13 mouse cellular contexts compared by ENCODE assay signal in genomic region chr10:127527481-127527880, GRCm38 (mm10). TPM values are rescaled to one million over a fixed set of nuclear protein-coding genes. Genes with fewer than 3 reads are reported as not detected.
DNase-seq lines count a peak whose midpoint lies in the region; ATAC-seq and TF ChIP-seq lines count a peak whose summit lies in the region.
"Had no signal": no experiment of that assay in that cellular context is flagged by ENCODE, and none has a peak within 500 bp of the region (broad histone marks: within the 10 kb centered on the region; RNA-seq: fewer than 3 reads in every experiment).

No protein-coding gene starts in this region.

- no peaks in the 10 kb centered on the region for H3K9me3 ChIP-seq in E14TG2a.4 (ENCODE audit: low read length)
- no peaks in the 10 kb centered on the region for H3K9me3 ChIP-seq in embryonic facial prominence, embryonic 10.5 days
- H3K9me3 ChIP-seq in hindbrain, embryonic 13.5 days: no peaks in the 10 kb centered on the region
- no peaks in the 10 kb centered on the region for H3K9me3 ChIP-seq in midbrain, embryonic 15.5 days

- ATAC-seq in hindbrain, embryonic 13.5 days (ENCODE audit: low FRiP score): peak; percentile 24
- ATAC-seq in midbrain, embryonic 15.5 days (replicated peaks): peak; percentile 12; the same call in 1 of the 2 replicates
- ATAC-seq: inflammation-experienced regulatory T-cells, adult 6 months had no signal

- DNase-seq in embryonic facial prominence, embryonic 10.5 days (ENCODE audit: low spot score): peak; percentile 51
- DNase-seq in layer of hippocampus, postnatal 10 days (ENCODE audit: low spot score in 2 of 2): no peak
- DNase-seq in left cerebral cortex, adult 18-20 months (ENCODE audit: low spot score in 2 of 2): no peak
- no peak for DNase-seq in left cerebral cortex, adult 9 months (ENCODE audit: low spot score in 2 of 2)
- DNase-seq: heart, adult 2 months; liver, postnatal 0 days; thymus, postnatal 4 days had no signal

- peaks cover 90% of the 10 kb centered on the region for H3K27me3 ChIP-seq in E14TG2a.4 (ENCODE audit: insufficient read depth, low read length)
- H3K27me3 ChIP-seq in embryonic facial prominence, embryonic 10.5 days (replicated peaks; ENCODE audit: low read depth, poor library complexity, severe bottlenecking): peaks cover 100% of the 10 kb centered on the region
- peaks cover 75% of the 10 kb centered on the region for H3K27me3 ChIP-seq in hindbrain, embryonic 13.5 days
- H3K27me3 ChIP-seq in midbrain, embryonic 15.5 days (replicated peaks): peaks cover 32% of the 10 kb centered on the region

- no peak for TF ChIP-seq CTCF in E14TG2a.4 (conservative IDR thresholded peaks at IDR 0.05; ENCODE audit: low read length)

- WGBS in embryonic facial prominence, embryonic 10.5 days: 3% methylated on average over 17 of the region's 17 CpGs
- WGBS in hindbrain, embryonic 13.5 days: 4% methylated on average over 17 of the region's 17 CpGs
- WGBS in midbrain, embryonic 15.5 days: 4% methylated on average over 17 of the region's 17 CpGs

- peak overlapping the region; percentile 87 for H3K9ac ChIP-seq in hindbrain, embryonic 13.5 days
- peak overlapping the region; percentile 14; the same call in 1 of the 2 replicates for H3K9ac ChIP-seq in midbrain, embryonic 15.5 days
- H3K9ac ChIP-seq: liver, postnatal 0 days had no signal

- peaks cover 93% of the 10 kb centered on the region for H3K4me1 ChIP-seq in E14TG2a.4 (replicated peaks; ENCODE audit: low read depth, low read length)
- peaks cover 79% of the 10 kb centered on the region for H3K4me1 ChIP-seq in embryonic facial prominence, embryonic 10.5 days
- peaks cover 92% of the 10 kb centered on the region for H3K4me1 ChIP-seq in hindbrain, embryonic 13.5 days (replicated peaks)
- peaks cover 77% of the 10 kb centered on the region for H3K4me1 ChIP-seq in midbrain, embryonic 15.5 days

- H3K27ac ChIP-seq in embryonic facial prominence, embryonic 10.5 days (replicated peaks): no peak overlapping the region
- H3K27ac ChIP-seq in hindbrain, embryonic 13.5 days: peak overlapping the region; percentile 91
- H3K27ac ChIP-seq in midbrain, embryonic 15.5 days: peak overlapping the region; percentile 75
- H3K27ac ChIP-seq: heart, adult 2 months; left cerebral cortex, adult 2 months had no signal

- no peaks in the 10 kb centered on the region for H3K36me3 ChIP-seq in E14TG2a.4 (ENCODE audit: insufficient read depth, low read length)
- H3K36me3 ChIP-seq in embryonic facial prominence, embryonic 10.5 days (replicated peaks): no peaks in the 10 kb centered on the region
- peaks cover 5% of the 10 kb centered on the region; the same call in 1 of the 2 replicates for H3K36me3 ChIP-seq in hindbrain, embryonic 13.5 days
- H3K36me3 ChIP-seq in midbrain, embryonic 15.5 days (replicated peaks): no peaks in the 10 kb centered on the region
- H3K36me3 ChIP-seq: G1E had no signal

- peak overlapping the region; percentile 86 for H3K4me2 ChIP-seq in hindbrain, embryonic 13.5 days
- peak overlapping the region; percentile 84 for H3K4me2 ChIP-seq in midbrain, embryonic 15.5 days

- peak overlapping the region; percentile 69; the same call in 1 of the 2 replicates for H3K4me3 ChIP-seq in E14TG2a.4 (replicated peaks; ENCODE audit: low read length)
- peak overlapping the region; percentile 42; the same call in 1 of the 2 replicates for H3K4me3 ChIP-seq in embryonic facial prominence, embryonic 10.5 days
- peak overlapping the region; percentile 61 for H3K4me3 ChIP-seq in hindbrain, embryonic 13.5 days
- peak overlapping the region; percentile 19 for H3K4me3 ChIP-seq in midbrain, embryonic 15.5 days
- H3K4me3 ChIP-seq: heart, adult 2 months; left cerebral cortex, adult 2 months had no signal

RNA-seq across cellular contexts. Expression of gene Shmt2, which starts 5.2 kb away (rescaled TPM):
- polyA plus RNA-seq in embryonic facial prominence, embryonic 10.5 days (2016; fragmentation: Nextera tagmentation; extraction: Ambion mirVana): 110 and 129 TPM in 2 replicates
- polyA plus RNA-seq in hindbrain, embryonic 13.5 days (2015; fragmentation: Nextera tagmentation; extraction: Ambion mirVana): 52.7 and 57.5 TPM in 2 replicates
- 49.4 and 50.7 TPM in 2 replicates for polyA plus RNA-seq in midbrain, embryonic 15.5 days (2015; fragmentation: Nextera tagmentation; extraction: Ambion mirVana)
- total RNA-seq in layer of hippocampus, postnatal 10 days (2021): 10 to 100 TPM; 36.2 to 36.3 TPM
- total RNA-seq in left cerebral cortex, adult 18-20 months (2021): 10 to 100 TPM; 23.4 to 27.0 TPM

RNA-seq across cellular contexts. Expression of gene Nxph4, which starts 6.9 kb away (rescaled TPM):
- 5.2 and 9.7 TPM in 2 replicates for polyA plus RNA-seq in embryonic facial prominence, embryonic 10.5 days (2016; fragmentation: Nextera tagmentation; extraction: Ambion mirVana)
- 139 and 176 TPM in 2 replicates for polyA plus RNA-seq in hindbrain, embryonic 13.5 days (2015; fragmentation: Nextera tagmentation; extraction: Ambion mirVana)
- polyA plus RNA-seq in midbrain, embryonic 15.5 days (2015; fragmentation: Nextera tagmentation; extraction: Ambion mirVana): 93.7 and 114 TPM in 2 replicates
- 1 to 10 TPM; 5.2 to 6.5 TPM for total RNA-seq in layer of hippocampus, postnatal 10 days (2021)
- 1 to 10 TPM; 7.6 to 8.3 TPM for total RNA-seq in left cerebral cortex, adult 18-20 months (2021)
- polyA plus RNA-seq: inflammation-experienced regulatory T-cells, adult 6 months; liver, postnatal 0 days had no signal

RNA-seq across cellular contexts. Expression of gene Ndufa4l2, which starts 12.7 kb away (rescaled TPM):
- polyA plus RNA-seq in embryonic facial prominence, embryonic 10.5 days (2016; fragmentation: Nextera tagmentation; extraction: Ambion mirVana): 2.2 and 4.5 TPM in 2 replicates
- 13.4 and 15.5 TPM in 2 replicates for polyA plus RNA-seq in hindbrain, embryonic 13.5 days (2015; fragmentation: Nextera tagmentation; extraction: Ambion mirVana)
- polyA plus RNA-seq in midbrain, embryonic 15.5 days (2015; fragmentation: Nextera tagmentation; extraction: Ambion mirVana): 22.1 and 23.1 TPM in 2 replicates
- 1 to 10 TPM; 6.8 to 7.9 TPM for total RNA-seq in layer of hippocampus, postnatal 10 days (2021)
- total RNA-seq in left cerebral cortex, adult 18-20 months (2021): 1 to 10 TPM; 3.5 to 5.2 TPM
- polyA plus RNA-seq: inflammation-experienced regulatory T-cells, adult 6 months had no signal

RNA-seq across cellular contexts. Expression of gene Stac3, which starts 26.0 kb away (rescaled TPM):
- 0.57 and 0.58 TPM in 2 replicates for polyA plus RNA-seq in embryonic facial prominence, embryonic 10.5 days (2016; fragmentation: Nextera tagmentation; extraction: Ambion mirVana)
- polyA plus RNA-seq in hindbrain, embryonic 13.5 days (2015; fragmentation: Nextera tagmentation; extraction: Ambion mirVana): 2.5 TPM in 2 replicates
- polyA plus RNA-seq in midbrain, embryonic 15.5 days (2015; fragmentation: Nextera tagmentation; extraction: Ambion mirVana): 1.4 and 2.4 TPM in 2 replicates
- total RNA-seq in layer of hippocampus, postnatal 10 days (2021): 1 to 10 TPM; 3.5 to 5.3 TPM
- 1 to 10 TPM; 3.9 to 4.8 TPM for total RNA-seq in left cerebral cortex, adult 18-20 months (2021)

Comparison
In these comparisons a context has a peak if more than half of its experiments do, and no peak if none do; other contexts are left out.
1. H3K4me3 ChIP-seq: peak in every context shown above with its lines; median percentile 69 in E14TG2a.4; 61 in hindbrain, embryonic 13.5 days; 42 in embryonic facial prominence, embryonic 10.5 days; 19 in midbrain, embryonic 15.5 days.